Mouse (Mus musculus): ENCODE data around the gene Hexb. TPM values are rescaled to one million over a fixed set of nuclear protein-coding genes. Genes with fewer than 3 reads are reported as not detected.
A peak's percentile ranks its signal among the peaks of the same experiment; 100 is the strongest.
"Not testable (repeated sequence)": the region's sequence is repeated elsewhere in the genome, so short reads cannot be mapped to it uniquely, and the experiment has no call there.

The Hexb gene
- polyA plus RNA-seq, 1 experiment = 3.7 TPM

DNA sequence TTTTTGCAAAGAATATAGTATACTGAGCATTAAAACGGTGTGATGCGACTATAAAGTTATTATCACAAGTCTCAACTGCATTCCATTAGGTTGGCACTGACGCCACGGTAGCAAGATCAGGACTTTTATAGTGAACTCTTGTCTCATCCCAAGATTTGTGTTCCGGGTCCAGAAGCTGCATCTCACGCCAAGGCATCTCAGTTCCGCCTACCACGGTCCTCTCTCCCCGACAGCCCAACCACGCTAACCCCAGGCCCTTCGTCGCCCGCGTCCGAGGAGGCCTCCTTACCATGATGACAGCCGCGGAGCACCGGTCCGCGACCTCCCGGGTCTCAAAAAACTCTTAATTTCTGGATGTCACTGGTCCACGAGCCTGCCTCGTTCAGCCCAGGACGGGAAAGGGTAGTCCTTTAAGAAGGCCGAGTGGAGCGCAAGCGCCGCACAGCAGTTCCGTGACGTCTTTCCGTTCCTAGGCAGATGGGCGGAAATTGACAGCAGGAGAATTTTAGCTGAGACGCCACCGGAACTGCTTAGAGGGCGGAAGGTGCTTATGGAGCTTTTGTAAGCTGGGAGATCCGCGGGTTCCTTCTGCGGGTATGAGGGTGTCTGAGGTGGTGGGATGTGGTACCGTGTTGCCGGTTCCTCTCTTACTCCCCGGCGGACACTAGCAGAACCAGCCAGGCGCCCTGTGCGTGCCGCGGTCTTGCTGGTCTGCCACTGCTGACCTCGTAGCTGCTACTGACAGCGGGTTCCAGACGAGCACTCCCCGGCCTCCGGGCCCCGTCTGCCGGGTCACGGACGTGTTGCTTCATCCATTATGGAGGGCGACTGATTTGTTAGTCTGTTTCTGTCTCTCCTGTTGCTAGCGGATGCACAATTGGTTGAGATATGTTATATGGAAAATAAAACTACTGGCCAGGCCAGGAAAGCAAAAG is 60.4 kb downstream of the Hexb start, which contains the start of the genes Gfm2 and Nsa2:
Gene Gfm2, plus strand, starts transcription at position 472 of the 935 bp plus-strand sequence.
Gene Nsa2, minus strand, starts transcription at position 472 of the 935 bp plus-strand sequence.
- no peaks in the 10 kb centered on the region for H3K4me1 ChIP-seq (ENCODE audit: control insufficient read depth, insufficient read depth, low read length)
- peak within 1 kb of the TSS; percentile 89 for H3K27ac ChIP-seq (ENCODE audit: control insufficient read depth, insufficient read depth, low read depth, low read length)
- no peaks in the 10 kb centered on the region; the same call in 1 of the 2 replicates for H3K36me3 ChIP-seq (ENCODE audit: control insufficient read depth, insufficient read depth, low read length)
- peak within 1 kb of the TSS; percentile 98 for H3K4me3 ChIP-seq (ENCODE audit: control insufficient read depth, low read depth, low read length)
- TF ChIP-seq POLR2A (IDR thresholded peaks at IDR 0.05; ENCODE audit: control insufficient read depth, low read depth, low read length) (peak; percentile 74), CTCF (IDR thresholded peaks at IDR 0.05; ENCODE audit: control insufficient read depth, insufficient read depth, insufficient replicate concordance, low read depth, low read length) (no peak)
- H3K27me3 ChIP-seq (ENCODE audit: control insufficient read depth, insufficient read depth, low read length) = no peaks in the 10 kb centered on the region

GRCm38 (mm10) chr13:97130413-97130812 is 67.7 kb downstream of the Hexb start:
- H3K4me3 ChIP-seq (ENCODE audit: control insufficient read depth, low read depth, low read length) = not testable (repeated sequence)

GRCm38 (mm10) chr13:97129654-97130053 is 68.5 kb downstream of the Hexb start:
- not testable (repeated sequence) for H3K27ac ChIP-seq (ENCODE audit: control insufficient read depth, insufficient read depth, low read depth, low read length); H3K4me3 ChIP-seq (ENCODE audit: control insufficient read depth, low read depth, low read length); H3K4me1 ChIP-seq (ENCODE audit: control insufficient read depth, insufficient read depth, low read length); H3K36me3 ChIP-seq (ENCODE audit: control insufficient read depth, insufficient read depth, low read length); H3K27me3 ChIP-seq (ENCODE audit: control insufficient read depth, insufficient read depth, low read length)

More at GRCm38 (mm10) chr13:97130413-97130812, 67.7 kb downstream of the Hexb start:
- H3K27me3 ChIP-seq (ENCODE audit: control insufficient read depth, insufficient read depth, low read length); H3K27ac ChIP-seq (ENCODE audit: control insufficient read depth, insufficient read depth, low read depth, low read length); H3K36me3 ChIP-seq (ENCODE audit: control insufficient read depth, insufficient read depth, low read length); H3K4me1 ChIP-seq (ENCODE audit: control insufficient read depth, insufficient read depth, low read length): not testable (repeated sequence)

Other genes with a start within 250 kb of the Hexb start
- gene 1700029F12Rik, start 164.0 kb downstream of the Hexb start, polyA plus RNA-seq (2012; rRNA removed) = 2,075 and 2,753 TPM in 2 replicates
- gene Fam169a, start 131.1 kb downstream of the Hexb start, polyA plus RNA-seq (2012; rRNA removed) = 4.1 and 4.4 TPM in 2 replicates
- gene Gm6169, start 99.1 kb downstream of the Hexb start, polyA plus RNA-seq (2012; rRNA removed) = not detected in 2 replicates
- 13.4 and 14.2 TPM in 2 replicates for gene Gfm2, start 60.4 kb downstream of the Hexb start, polyA plus RNA-seq (2012; rRNA removed)
- gene Nsa2, start 60.4 kb downstream of the Hexb start, polyA plus RNA-seq (2012; rRNA removed) = 26.9 and 28.4 TPM in 2 replicates
- 6.0 and 8.5 TPM in 2 replicates for gene Enc1, start 42.7 kb upstream of the Hexb start, polyA plus RNA-seq (2012; rRNA removed)